23 mouse cellular contexts compared by ENCODE assay signal in the genomic region with DNA sequence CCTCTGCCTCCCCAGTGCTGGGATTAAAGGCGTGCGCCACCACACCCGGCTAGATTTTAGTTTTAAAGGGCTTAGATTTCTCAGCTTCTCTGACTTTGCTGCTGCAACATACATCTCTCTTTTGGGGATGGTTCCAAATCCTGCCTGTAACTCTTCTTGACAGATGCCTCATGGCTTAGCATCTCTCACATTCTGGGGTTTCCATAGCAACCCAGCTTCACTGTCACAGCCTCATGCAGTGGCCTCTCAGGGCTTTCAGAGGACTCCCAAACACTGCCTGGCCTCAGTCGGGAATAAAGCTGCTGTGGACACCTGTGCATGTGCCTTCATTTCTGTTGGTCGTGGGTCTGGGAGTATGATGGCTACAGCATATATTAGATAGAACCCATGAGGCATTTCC. TPM values are rescaled to one million over a fixed set of nuclear protein-coding genes. Genes with fewer than 3 reads are reported as not detected.
DNase-seq lines count a peak whose midpoint lies in the region; ATAC-seq lines count a peak whose summit lies in the region.
"Had no signal": no experiment of that assay in that cellular context is flagged by ENCODE, and none has a peak within 500 bp of the region (broad histone marks: within the 10 kb centered on the region; RNA-seq: fewer than 3 reads in every experiment).

No protein-coding gene starts in this region.

- 65% methylated on average over 5 of the region's 5 CpGs for WGBS in forebrain, embryonic 14.5 days
- 74% methylated on average over 5 of the region's 5 CpGs for WGBS in forebrain, embryonic 12.5 days
- 64% methylated on average over 5 of the region's 5 CpGs for WGBS in midbrain, embryonic 14.5 days
- WGBS in midbrain, embryonic 15.5 days, result 63% methylated on average over 5 of the region's 5 CpGs

- ATAC-seq in forebrain, embryonic 14.5 days, result no peak
- no peak for ATAC-seq in forebrain, embryonic 12.5 days (ENCODE audit: low FRiP score)
- ATAC-seq in midbrain, embryonic 14.5 days (ENCODE audit: low FRiP score, low TSS enrichment), result no peak
- ATAC-seq in midbrain, embryonic 15.5 days (replicated peaks), result no peak
- ATAC-seq: CD4-positive, CD25-positive, alpha-beta regulatory T cell, adult 4 months had no signal

- H3K4me1 ChIP-seq in forebrain, embryonic 14.5 days (ENCODE audit: control insufficient read depth, insufficient read depth, low read length), result peaks cover 3% of the 10 kb centered on the region; the same call in 1 of the 2 replicates
- H3K4me1 ChIP-seq in forebrain, embryonic 12.5 days, result peaks cover 18% of the 10 kb centered on the region
- 0 out of 2 replicates have a peak, but pooled peaks cover 3% of the 10 kb centered on the region for H3K4me1 ChIP-seq in midbrain, embryonic 14.5 days (ENCODE audit: control insufficient read depth, insufficient read depth, low read length)
- peaks cover 12% of the 10 kb centered on the region; the same call in 1 of the 2 replicates for H3K4me1 ChIP-seq in midbrain, embryonic 15.5 days

- peak; percentile 71 for DNase-seq in forebrain, embryonic 14.5 days (ENCODE audit: low spot score)
- peak; percentile 46 to 73 for DNase-seq in layer of hippocampus, adult 18-20 months (ENCODE audit: low spot score in 2 of 2)
- DNase-seq in layer of hippocampus, adult 9-10 months (ENCODE audit: low spot score), result no peak
- DNase-seq in midbrain, embryonic 14.5 days, result peak; percentile 24
- peak; percentile 30 for DNase-seq in retina, embryonic 14.5 days (ENCODE audit: low spot score)
- DNase-seq in cerebellum, postnatal 25 days, result no peak
- DNase-seq: adrenal gland, postnatal 14 days; B cell, adult 2 months; cerebellum, adult 2 months; cerebellum, postnatal 10 days; embryo, embryonic 11 days; gastrocnemius, postnatal 10 days; heart, adult 18-20 months; heart, postnatal 10 days; heart, postnatal 4 days had no signal

- peaks cover 4% of the 10 kb centered on the region for H3K27me3 ChIP-seq in forebrain, embryonic 14.5 days (replicated peaks; ENCODE audit: control insufficient read depth, insufficient read depth, low read length)
- peaks cover 19% of the 10 kb centered on the region for H3K27me3 ChIP-seq in forebrain, embryonic 12.5 days
- peaks cover 12% of the 10 kb centered on the region for H3K27me3 ChIP-seq in midbrain, embryonic 14.5 days (ENCODE audit: control insufficient read depth, insufficient read depth, low read length)
- peaks cover 10% of the 10 kb centered on the region for H3K27me3 ChIP-seq in midbrain, embryonic 15.5 days (replicated peaks)
- H3K27me3 ChIP-seq: embryonic facial prominence, embryonic 15.5 days had no signal

- no peaks in the 10 kb centered on the region for H3K9me3 ChIP-seq in forebrain, embryonic 14.5 days (replicated peaks; ENCODE audit: control insufficient read depth, low read length)
- H3K9me3 ChIP-seq in forebrain, embryonic 12.5 days, result no peaks in the 10 kb centered on the region
- no peaks in the 10 kb centered on the region for H3K9me3 ChIP-seq in midbrain, embryonic 14.5 days (ENCODE audit: control insufficient read depth, low read length)
- H3K9me3 ChIP-seq in midbrain, embryonic 15.5 days, result no peaks in the 10 kb centered on the region
- H3K9me3 ChIP-seq: embryonic facial prominence, embryonic 15.5 days; G1E; heart, embryonic 10.5 days; hindbrain, embryonic 13.5 days had no signal

- H3K27ac ChIP-seq in forebrain, embryonic 14.5 days (ENCODE audit: low read depth, low read length), result no peak overlapping the region
- H3K27ac ChIP-seq in forebrain, embryonic 12.5 days, result no peak overlapping the region
- H3K27ac ChIP-seq in midbrain, embryonic 14.5 days (replicated peaks; ENCODE audit: low read depth, low read length), result no peak overlapping the region
- no peak overlapping the region for H3K27ac ChIP-seq in midbrain, embryonic 15.5 days
- H3K27ac ChIP-seq: embryonic facial prominence, embryonic 15.5 days; heart, embryonic 10.5 days; hindbrain, embryonic 13.5 days had no signal

- no peak overlapping the region for H3K9ac ChIP-seq in forebrain, embryonic 14.5 days (ENCODE audit: low read length)
- H3K9ac ChIP-seq in forebrain, embryonic 12.5 days, result no peak overlapping the region
- no peak overlapping the region for H3K9ac ChIP-seq in midbrain, embryonic 14.5 days (replicated peaks; ENCODE audit: low read length)
- no peak overlapping the region for H3K9ac ChIP-seq in midbrain, embryonic 15.5 days
- H3K9ac ChIP-seq: embryonic facial prominence, embryonic 15.5 days; hindbrain, embryonic 13.5 days had no signal

- no peak overlapping the region for H3K4me2 ChIP-seq in forebrain, embryonic 14.5 days (ENCODE audit: low read length)
- H3K4me2 ChIP-seq in forebrain, embryonic 12.5 days, result no peak overlapping the region
- H3K4me2 ChIP-seq in midbrain, embryonic 14.5 days (ENCODE audit: low read length), result no peak overlapping the region
- no peak overlapping the region for H3K4me2 ChIP-seq in midbrain, embryonic 15.5 days
- H3K4me2 ChIP-seq: embryonic facial prominence, embryonic 15.5 days; hindbrain, embryonic 13.5 days had no signal

- no peak overlapping the region for H3K4me3 ChIP-seq in forebrain, embryonic 14.5 days (ENCODE audit: low read depth, low read length)
- no peak overlapping the region for H3K4me3 ChIP-seq in forebrain, embryonic 12.5 days (replicated peaks)
- H3K4me3 ChIP-seq in midbrain, embryonic 14.5 days (replicated peaks; ENCODE audit: low read depth, low read length), result no peak overlapping the region
- H3K4me3 ChIP-seq in midbrain, embryonic 15.5 days, result no peak overlapping the region
- H3K4me3 ChIP-seq: embryonic facial prominence, embryonic 15.5 days; erythroblast, embryonic 14.5 days; heart, embryonic 10.5 days; hindbrain, embryonic 13.5 days had no signal

- no peaks in the 10 kb centered on the region for H3K36me3 ChIP-seq in forebrain, embryonic 14.5 days (ENCODE audit: control insufficient read depth, insufficient read depth, low read length)
- H3K36me3 ChIP-seq in forebrain, embryonic 12.5 days (replicated peaks), result no peaks in the 10 kb centered on the region
- no peaks in the 10 kb centered on the region for H3K36me3 ChIP-seq in midbrain, embryonic 14.5 days (ENCODE audit: control insufficient read depth, insufficient read depth, low read length)
- H3K36me3 ChIP-seq in midbrain, embryonic 15.5 days (replicated peaks), result no peaks in the 10 kb centered on the region
- H3K36me3 ChIP-seq: embryonic facial prominence, embryonic 15.5 days; hindbrain, embryonic 13.5 days had no signal

RNA-seq across cellular contexts. Expression of a gene that starts 3.1 kb away (rescaled TPM):
- 4.3 and 4.7 TPM in 2 replicates for polyA plus RNA-seq in forebrain, embryonic 14.5 days (2014; fragmentation: Nextera tagmentation; extraction: Ambion mirVana)
- 17.6 and 19.3 TPM in 2 replicates for polyA plus RNA-seq in forebrain, embryonic 12.5 days (2016; fragmentation: Nextera tagmentation; extraction: Ambion mirVana)
- total RNA-seq in layer of hippocampus, adult 18-20 months (2021), result 10 to 100 TPM; 21.9 to 23.3 TPM
- 3.6 and 5.2 TPM in 2 replicates for polyA plus RNA-seq in midbrain, embryonic 14.5 days (2014; fragmentation: Nextera tagmentation; extraction: Ambion mirVana)
- 5.5 and 6.0 TPM in 2 replicates for polyA plus RNA-seq in midbrain, embryonic 15.5 days (2015; fragmentation: Nextera tagmentation; extraction: Ambion mirVana)

RNA-seq across cellular contexts. Expression of a gene that starts 13.7 kb away (rescaled TPM):
- polyA plus RNA-seq in forebrain, embryonic 14.5 days (2014; fragmentation: Nextera tagmentation; extraction: Ambion mirVana), result 2.1 and 2.2 TPM in 2 replicates
- polyA plus RNA-seq in forebrain, embryonic 12.5 days (2016; fragmentation: Nextera tagmentation; extraction: Ambion mirVana), result 1.2 TPM in 2 replicates
- 1 to 10 TPM in 1 of 2 experiments, under 1 TPM in 1; 0.96 to 1.4 TPM for total RNA-seq in layer of hippocampus, adult 18-20 months (2021)
- polyA plus RNA-seq in midbrain, embryonic 14.5 days (2014; fragmentation: Nextera tagmentation; extraction: Ambion mirVana), result 2.9 and 3.6 TPM in 2 replicates
- 4.0 and 4.1 TPM in 2 replicates for polyA plus RNA-seq in midbrain, embryonic 15.5 days (2015; fragmentation: Nextera tagmentation; extraction: Ambion mirVana)
- total RNA-seq: heart, adult 18-20 months had no signal

RNA-seq across cellular contexts. Expression of a gene that starts 19.6 kb away (rescaled TPM):
- polyA plus RNA-seq in forebrain, embryonic 14.5 days (2014; fragmentation: Nextera tagmentation; extraction: Ambion mirVana), result 9.1 and 15.6 TPM in 2 replicates
- polyA plus RNA-seq in forebrain, embryonic 12.5 days (2016; fragmentation: Nextera tagmentation; extraction: Ambion mirVana), result 19.7 and 20.7 TPM in 2 replicates
- 10 to 100 TPM; 45.4 to 46.9 TPM for total RNA-seq in layer of hippocampus, adult 18-20 months (2021)
- polyA plus RNA-seq in midbrain, embryonic 14.5 days (2014; fragmentation: Nextera tagmentation; extraction: Ambion mirVana), result 24.4 and 32.5 TPM in 2 replicates
- 33.9 and 36.7 TPM in 2 replicates for polyA plus RNA-seq in midbrain, embryonic 15.5 days (2015; fragmentation: Nextera tagmentation; extraction: Ambion mirVana)

RNA-seq across cellular contexts. Expression of a gene that starts 29.0 kb away (rescaled TPM):
- polyA plus RNA-seq in forebrain, embryonic 14.5 days (2014; fragmentation: Nextera tagmentation; extraction: Ambion mirVana), result 5.7 and 7.0 TPM in 2 replicates
- 9.5 and 9.6 TPM in 2 replicates for polyA plus RNA-seq in forebrain, embryonic 12.5 days (2016; fragmentation: Nextera tagmentation; extraction: Ambion mirVana)
- 10 to 100 TPM; 15.0 to 16.1 TPM for total RNA-seq in layer of hippocampus, adult 18-20 months (2021)
- 11.9 and 12.7 TPM in 2 replicates for polyA plus RNA-seq in midbrain, embryonic 14.5 days (2014; fragmentation: Nextera tagmentation; extraction: Ambion mirVana)
- polyA plus RNA-seq in midbrain, embryonic 15.5 days (2015; fragmentation: Nextera tagmentation; extraction: Ambion mirVana), result 12.1 and 15.9 TPM in 2 replicates

RNA-seq across cellular contexts. Expression of a gene that starts 59.5 kb away (rescaled TPM):
- polyA plus RNA-seq in forebrain, embryonic 14.5 days (2014; fragmentation: Nextera tagmentation; extraction: Ambion mirVana), result 29.4 and 32.3 TPM in 2 replicates
- 19.6 and 20.0 TPM in 2 replicates for polyA plus RNA-seq in forebrain, embryonic 12.5 days (2016; fragmentation: Nextera tagmentation; extraction: Ambion mirVana)
- total RNA-seq in layer of hippocampus, adult 18-20 months (2021), result 10 to 100 TPM; 38.5 to 41.3 TPM
- polyA plus RNA-seq in midbrain, embryonic 14.5 days (2014; fragmentation: Nextera tagmentation; extraction: Ambion mirVana), result 25.7 and 29.9 TPM in 2 replicates
- polyA plus RNA-seq in midbrain, embryonic 15.5 days (2015; fragmentation: Nextera tagmentation; extraction: Ambion mirVana), result 25.3 and 26.6 TPM in 2 replicates

Comparison
In these comparisons a context has a peak if more than half of its experiments do, and no peak if none do; other contexts are left out.
1. DNase-seq: peak in forebrain, embryonic 14.5 days (single experiment), layer of hippocampus, adult 18-20 months (2 of 2), midbrain, embryonic 14.5 days (single experiment) and retina, embryonic 14.5 days (single experiment); none in layer of hippocampus, adult 9-10 months (single experiment) and cerebellum, postnatal 25 days (0 of 2).